Mouse (Mus musculus) spleen, postnatal 14 days (tissue): ENCODE results near the gene Tiam1.

ENCODE experiments used
- DNase-seq, 2 experiments: peaks; one replicate each; pipeline ENCODE4 v3.0.0; 2021 to 2022; ENCODE audit warnings: low spot score in 2 of 2

Tiam1 gene

DNA sequence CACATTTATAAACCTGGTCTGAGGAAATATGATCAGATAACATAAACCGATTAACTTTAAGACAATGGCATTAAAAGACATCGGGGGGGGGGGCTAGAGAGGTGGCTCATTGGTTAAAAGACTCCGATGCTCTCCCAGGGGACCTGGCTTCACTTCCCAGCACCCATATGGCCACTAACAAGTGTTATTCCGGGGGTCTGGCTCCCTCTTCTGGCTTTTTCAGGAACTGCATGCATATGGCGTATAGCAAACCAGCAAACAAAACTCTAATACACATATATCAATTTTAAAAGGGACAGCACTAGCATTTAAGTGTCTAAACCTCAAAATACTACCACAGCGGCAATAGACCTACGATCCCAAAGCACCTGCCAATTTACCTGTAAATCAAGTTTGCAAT is 347.0 kb downstream of the Tiam1 start:
- no peak for DNase-seq

DNA sequence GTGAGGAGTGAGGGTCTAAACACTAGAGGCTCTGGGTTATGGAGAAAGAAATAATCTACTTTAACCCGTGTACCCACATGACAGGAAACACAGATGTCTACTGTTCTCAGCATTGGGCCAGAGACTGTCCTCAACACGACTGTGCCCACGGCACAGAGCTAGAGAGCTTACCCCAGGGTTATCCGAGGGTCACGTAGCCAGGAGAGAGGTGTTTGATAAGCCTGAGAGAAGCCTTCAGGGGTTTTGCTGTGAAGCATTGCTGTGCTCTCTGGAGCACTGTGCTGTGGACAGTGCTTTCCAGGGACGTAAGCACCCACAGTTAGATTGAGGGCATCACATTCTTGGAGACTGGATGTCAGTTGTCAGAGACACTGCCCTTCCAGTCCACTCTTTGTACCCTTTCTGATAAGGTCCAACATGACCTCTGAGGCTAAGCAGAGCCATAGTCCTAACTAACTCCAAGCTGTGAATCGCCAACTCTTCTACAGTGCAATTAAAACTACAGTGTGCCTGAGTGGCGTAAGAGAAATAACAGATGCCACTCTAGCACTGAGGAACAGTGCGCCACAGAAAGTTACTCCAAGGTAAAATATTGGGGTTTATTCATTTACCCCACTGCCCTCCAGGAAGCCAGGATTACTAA is 353.7 kb downstream of the Tiam1 start:
- no peak for DNase-seq

DNA sequence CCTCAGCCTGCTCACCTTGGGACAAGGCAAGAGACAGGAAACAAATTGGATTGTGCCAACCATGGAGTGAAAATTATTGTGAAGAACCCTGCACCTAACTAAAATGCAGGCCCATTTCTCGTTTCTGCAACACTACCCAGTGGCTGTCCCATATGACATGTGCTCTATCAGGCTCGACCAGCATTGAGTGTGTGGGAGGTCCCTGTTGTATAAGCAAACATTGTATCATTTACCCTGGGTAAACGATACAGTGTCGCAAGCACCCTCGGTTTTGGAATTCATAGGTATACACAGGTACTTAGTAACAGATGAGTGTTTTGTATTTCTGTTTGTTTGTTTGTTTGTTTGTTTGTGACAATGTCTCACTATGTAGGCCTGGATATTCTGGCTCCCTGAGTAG is 357.8 kb downstream of the Tiam1 start:
- no peak for DNase-seq

DNA sequence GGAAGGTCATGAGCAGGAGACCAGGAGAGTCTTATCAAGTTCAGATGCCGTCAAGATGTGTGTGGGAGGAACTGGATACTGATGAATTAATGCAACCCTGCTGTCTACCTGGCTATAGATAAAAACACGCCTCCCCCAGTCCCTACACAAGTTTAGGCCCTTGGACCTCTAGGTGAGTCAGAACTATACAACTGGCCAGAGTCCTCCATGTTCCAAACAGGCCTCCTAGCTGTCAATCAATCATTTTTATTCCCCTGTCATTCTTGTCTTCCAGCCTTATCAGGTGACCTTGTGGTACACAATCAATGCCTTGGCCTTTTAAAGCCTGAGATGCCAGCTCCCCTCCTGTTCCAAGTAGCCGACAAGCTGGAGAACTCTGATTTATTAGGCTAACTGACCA is 363.9 kb downstream of the Tiam1 start:
- DNase-seq, result no peak

DNA sequence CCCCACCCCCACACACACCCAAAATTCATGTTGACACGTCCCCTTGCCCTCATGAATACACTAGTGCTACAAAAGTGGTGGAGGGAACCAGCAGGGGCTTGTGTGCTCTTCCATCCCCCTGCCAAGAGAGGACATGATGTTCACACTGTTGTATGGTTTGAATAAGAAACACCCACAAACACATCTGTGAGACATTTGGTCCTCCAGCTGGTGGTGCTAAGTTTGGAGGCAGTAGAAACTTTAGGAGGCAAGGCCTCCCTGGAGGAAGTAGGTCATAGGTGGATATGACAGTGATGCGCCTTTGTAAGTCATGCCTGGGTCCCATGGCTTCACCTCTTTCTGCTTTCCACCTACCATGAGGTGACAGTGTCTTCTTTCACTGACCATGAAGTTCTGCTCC is 366.1 kb downstream of the Tiam1 start:
- no peak for DNase-seq

DNA sequence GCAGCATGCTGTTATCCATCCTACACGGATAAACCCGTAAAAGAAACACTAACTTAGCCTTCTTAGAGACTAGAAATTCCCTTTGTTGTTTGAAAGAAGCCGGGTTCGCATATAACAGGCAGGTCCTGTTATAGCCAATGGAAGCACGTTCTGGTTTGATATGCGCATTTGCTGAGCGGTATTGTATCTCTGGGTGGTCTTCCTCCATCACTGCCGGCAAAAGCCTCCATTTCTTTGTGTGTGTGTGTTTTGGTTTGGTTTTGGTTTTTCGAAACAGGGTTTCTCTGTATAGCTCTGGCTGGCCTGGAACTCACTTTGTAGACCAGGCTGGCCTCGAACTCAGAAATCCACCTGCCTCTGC is 369.0 kb downstream of the Tiam1 start:
- DNase-seq, result no peak

DNA sequence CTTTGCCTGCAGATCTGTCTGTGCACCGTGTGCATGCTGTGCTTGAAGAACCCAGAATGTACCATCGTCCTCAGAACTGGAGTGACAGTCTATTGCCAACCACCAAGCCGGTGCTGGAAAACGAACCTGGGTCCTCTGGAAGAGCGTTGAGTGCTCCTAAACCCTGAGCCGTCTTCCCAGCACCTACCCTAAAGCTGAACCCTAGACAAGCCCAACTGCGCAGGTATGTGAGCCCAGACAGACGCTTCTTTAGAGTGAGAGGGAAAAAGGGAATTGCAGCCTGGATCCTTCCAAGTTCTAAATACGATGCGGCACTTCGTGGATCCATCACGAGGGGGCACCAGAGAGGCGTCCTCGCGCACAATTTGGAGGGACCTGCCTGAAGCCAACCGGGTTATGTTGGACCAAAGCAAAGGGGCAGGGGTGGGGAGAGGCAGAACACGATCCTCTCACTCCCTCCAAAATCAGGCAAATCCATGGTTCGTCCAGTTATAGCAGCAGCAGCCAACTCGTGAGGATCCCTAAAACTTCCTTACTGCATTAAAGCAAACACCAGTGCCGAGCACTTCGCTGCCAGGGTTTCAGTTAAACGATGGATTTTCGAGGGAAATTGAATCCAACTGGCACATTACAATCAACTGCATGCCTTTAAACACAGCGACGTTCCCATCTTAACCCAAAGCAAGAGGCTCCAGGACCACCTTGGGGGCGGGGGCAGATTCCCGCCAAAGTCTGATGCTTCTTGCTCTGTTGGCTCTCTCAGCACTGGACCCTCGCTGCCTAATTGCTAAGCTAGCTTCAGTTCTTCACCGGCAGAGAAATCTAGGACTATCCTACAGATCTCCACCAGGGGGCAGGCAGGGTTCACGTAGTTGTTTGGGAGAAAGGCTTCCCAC is 369.7 kb downstream of the Tiam1 start:
- DNase-seq, result peak; percentile 41 to 59

DNA sequence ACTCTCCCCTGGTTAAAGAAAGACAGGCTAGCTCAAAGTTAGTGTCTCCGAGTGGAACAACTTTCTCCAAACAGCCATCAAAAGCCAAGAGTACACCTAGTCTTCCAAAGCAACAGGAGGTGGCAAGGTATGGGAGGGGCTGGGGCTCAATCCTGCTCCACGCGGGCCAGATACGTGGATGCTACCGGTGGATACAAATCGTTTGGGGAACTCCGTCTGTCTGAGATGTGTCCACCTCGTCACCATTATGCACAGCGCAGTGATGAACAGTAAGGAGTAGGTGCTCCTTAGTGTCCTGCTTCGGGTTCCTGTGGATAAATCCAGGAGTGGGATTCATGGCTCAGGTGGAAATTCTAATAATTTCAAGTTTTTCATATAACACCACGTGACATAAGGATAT is 377.6 kb downstream of the Tiam1 start:
- no peak for DNase-seq

DNA sequence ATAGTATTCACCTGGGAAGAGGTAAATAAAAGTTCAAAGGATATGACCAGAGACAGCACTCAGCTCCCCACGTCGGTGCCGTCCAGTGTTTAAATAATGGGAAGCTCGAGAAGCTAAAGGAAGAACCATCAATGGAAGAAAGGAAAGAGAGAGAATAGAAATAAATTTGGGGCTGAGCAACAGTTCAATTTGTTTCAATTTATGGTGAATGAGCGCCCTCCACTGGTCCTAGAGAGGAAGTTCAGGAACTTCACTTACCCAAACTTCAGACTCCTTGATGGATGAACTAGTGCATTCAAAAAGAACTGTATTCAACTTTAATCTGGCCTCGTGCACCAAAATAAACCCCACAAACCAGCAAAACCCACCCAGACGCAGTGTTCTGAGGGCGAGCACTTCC is 378.1 kb downstream of the Tiam1 start:
- no peak for DNase-seq

DNA sequence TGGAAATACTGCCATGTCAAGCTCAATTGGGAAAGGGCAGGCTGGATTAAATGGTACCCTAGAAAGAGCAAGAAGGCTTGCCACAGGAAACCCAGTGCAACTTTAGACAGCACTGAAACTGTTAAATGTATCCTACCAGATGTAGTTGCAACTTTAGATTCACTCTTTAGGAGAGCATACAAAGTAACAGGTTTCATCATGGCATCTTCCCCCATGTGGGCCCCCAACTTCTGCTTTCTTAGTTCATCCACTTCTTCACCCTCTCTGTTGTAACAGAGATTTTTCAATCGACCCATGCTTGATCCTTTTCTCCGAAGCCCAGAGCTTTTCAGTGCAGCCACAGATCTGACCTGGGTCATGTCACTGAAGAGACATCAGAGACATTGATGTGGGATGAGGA is 379.8 kb downstream of the Tiam1 start:
- no peak for DNase-seq

DNA sequence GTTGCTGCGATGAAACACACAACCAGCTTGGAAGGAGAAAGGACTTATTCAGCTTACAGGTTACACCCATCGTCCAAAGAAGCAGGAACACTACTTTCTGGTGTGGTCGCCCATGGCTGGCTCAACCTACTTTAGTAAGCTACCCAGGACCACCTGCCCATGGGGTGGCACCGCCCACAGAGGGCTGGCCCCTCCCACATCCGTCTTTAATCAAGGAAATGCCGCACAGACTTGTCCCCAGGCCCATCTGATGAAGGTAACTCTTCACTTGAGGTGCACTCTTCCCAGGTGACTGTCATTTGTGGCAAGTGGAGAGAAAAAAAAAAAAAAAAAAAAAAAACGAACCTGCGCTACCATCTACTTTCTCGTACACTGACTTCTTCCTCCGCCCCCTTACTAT is 381.0 kb downstream of the Tiam1 start:
- no peak for DNase-seq

DNA sequence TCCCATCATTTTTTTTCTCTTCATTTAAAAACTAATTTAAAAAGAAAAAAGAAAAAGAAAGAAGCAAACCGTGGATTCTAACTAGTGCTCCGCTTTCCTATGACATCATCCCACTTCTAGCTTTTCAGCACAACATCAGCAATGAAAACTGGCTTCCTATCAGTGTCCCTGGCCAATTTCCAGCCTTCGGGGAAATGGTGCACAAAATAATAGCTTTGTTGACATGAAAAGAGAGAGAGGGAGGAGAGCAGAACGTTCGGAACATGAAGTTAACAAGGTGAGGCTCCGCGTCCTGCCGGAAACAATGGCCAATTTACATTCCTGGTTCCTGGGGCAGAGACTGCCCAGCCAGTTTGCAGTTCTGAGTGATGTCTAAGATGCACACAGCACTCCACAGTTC is 381.5 kb downstream of the Tiam1 start:
- no peak for DNase-seq

DNA sequence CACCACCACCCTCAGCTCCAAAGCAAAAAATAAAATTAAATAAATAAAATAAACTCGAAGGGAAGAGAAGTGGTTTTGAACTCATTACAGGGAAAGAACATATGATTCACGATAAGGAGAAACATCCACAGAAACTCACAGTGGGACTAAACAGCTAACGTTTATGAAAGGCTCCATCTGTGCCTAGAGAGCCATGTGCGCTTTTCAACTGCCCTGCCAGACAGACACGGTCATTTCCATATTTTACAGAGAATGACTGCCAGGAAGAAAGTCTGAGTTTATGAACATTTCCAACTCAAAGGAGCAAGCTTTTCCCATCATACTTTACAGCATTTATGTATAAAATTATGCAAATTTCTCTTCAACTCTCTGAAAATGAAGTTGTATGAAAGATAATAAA is 386.2 kb downstream of the Tiam1 start:
- DNase-seq, result no peak

DNA sequence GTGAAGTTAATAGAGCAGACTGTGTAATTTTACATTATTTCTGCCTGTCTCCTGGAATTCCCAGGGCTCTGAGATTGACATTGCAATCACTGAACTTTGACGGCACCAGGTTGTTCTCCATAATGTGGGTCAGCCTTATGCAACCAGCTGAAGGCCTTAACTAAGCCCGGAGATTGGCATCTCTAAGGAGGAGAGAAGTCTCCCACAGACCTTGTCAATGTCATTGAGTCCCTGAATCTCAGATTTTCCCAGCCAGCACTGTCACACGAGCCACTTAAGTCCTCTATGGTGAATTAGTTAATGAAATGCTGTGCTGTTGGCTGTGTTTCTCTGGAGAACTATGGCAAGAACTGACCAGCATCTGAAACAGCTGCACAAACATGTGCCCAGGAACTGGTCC is 388.9 kb downstream of the Tiam1 start:
- DNase-seq, result no peak

DNA sequence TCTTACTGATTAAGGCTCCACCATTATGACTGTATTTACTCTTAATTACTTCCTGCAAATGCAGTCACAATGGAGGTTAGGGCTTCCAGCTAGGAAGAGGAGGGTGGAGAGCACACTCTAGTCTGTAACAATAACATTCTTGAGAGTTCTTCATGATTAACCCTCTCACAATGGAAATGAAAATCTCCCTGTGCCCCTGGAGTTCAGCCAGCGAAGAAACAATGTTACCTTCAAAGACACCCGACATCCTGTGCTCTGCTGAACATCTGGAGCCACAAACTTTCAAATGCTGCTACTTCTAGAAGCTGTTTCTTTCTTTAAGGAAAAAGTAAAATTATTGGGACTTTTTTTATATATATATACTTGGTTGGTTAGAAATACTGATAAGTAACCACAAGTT is 395.7 kb downstream of the Tiam1 start:
- DNase-seq, result no peak

DNA sequence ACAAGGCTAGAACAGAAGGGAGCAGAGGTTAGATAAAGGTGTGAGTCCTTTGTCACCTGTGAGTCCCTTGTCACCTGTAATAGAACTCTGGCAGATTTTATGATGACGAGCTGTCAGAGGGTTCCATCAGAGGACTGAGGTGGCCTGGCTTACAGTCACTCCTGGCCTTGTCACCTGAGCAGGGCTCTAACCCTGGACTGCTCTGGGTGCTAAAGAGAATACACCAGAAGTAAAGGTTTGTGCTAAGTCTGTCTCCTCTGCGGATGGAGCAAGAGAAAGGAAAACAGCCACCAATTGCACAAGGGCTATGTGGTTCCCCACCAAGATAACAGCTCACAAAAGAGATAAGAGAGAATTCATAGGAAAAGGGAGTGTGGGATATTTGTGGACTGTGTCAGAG is 404.0 kb downstream of the Tiam1 start:
- DNase-seq, result no peak

DNA sequence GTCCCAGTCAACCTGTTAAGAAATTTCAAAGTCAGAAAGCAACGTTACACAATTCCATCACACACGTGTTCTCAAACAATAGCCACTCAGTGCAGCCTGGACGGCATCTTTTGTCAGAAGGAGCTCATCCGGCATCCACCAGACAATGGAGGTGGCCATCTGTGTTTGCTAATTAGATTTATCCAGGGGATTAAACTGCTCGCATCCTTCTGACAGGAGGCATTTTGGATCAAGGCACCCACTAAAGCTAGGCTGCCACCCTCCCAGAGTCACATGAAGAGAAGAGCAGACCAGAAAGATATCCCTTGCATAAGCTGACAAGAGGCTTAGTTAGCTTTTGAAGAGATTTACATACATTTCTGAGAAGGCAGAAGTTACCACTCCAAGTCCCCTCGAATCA is 404.6 kb downstream of the Tiam1 start:
- no peak for DNase-seq
